Mouse (Mus musculus) heart, embryonic 16.5 days (tissue): ENCODE data around the gene Gorasp1. TPM values are rescaled to one million over a fixed set of nuclear protein-coding genes. Genes with fewer than 3 reads are reported as not detected.

Experiments
- ATAC-seq: fragments of 200-750 bp; cut with Nextera tagmentation; replicated peaks from 2 replicates; pipeline ENCODE4 v1.8.0; 2017; ENCODE audit warnings: moderate number of reproducible peaks; ENCODE audit not compliant: insufficient read depth, low FRiP score; ENCODE audit errors: extremely low read depth
- H3K27ac ChIP-seq: fragments of 300-500 bp; sonication (generic); 2 replicates; pipeline ENCODE4 v1.5.1; 2014; ENCODE audit warnings: mild to moderate bottlenecking, low read length, control low read depth, moderate library complexity
- H3K27me3 ChIP-seq: fragments of 300-500 bp; sonication (generic); 2 replicates; pipeline ENCODE4 v1.6.1; 2014; ENCODE audit warnings: low read length, mixed read lengths; ENCODE audit not compliant: control insufficient read depth, insufficient read depth
- H3K36me3 ChIP-seq: fragments of 300-500 bp; sonication (generic); 2 replicates; pipeline ENCODE4 v1.6.1; 2014; ENCODE audit not compliant: control insufficient read depth, insufficient read depth
- H3K4me1 ChIP-seq: fragments of 300-500 bp; sonication (generic); 2 replicates; pipeline ENCODE4 v1.6.1; 2014; ENCODE audit warnings: low read length, mixed read lengths; ENCODE audit not compliant: control insufficient read depth, insufficient read depth
- H3K4me2 ChIP-seq: fragments of 300-500 bp; sonication (generic); 2 replicates; pipeline ENCODE4 v1.6.1; 2014; ENCODE audit warnings: low read depth, mild to moderate bottlenecking, control low read depth, low read length
- H3K4me3 ChIP-seq: fragments of 300-500 bp; sonication (generic); 2 replicates; pipeline ENCODE4 v1.5.1; 2014; ENCODE audit warnings: mild to moderate bottlenecking, control low read depth, low read length
- H3K9ac ChIP-seq: fragments of 300-500 bp; sonication (generic); 2 replicates; pipeline ENCODE4 v1.6.1; 2014; ENCODE audit warnings: low read length, control low read depth
- H3K9me3 ChIP-seq: fragments of 300-500 bp; sonication (generic); replicated peaks from 2 replicates; pipeline ENCODE4 v1.6.1; 2016; ENCODE audit warnings: low read length; ENCODE audit not compliant: control insufficient read depth
- WGBS: fragments of 180-500 bp; shearing (Covaris S2); extraction: QIAGEN DNeasy Blood & Tissue Kit; methylation state at CpG from one replicate; pipeline ENCODE4 v1.1.7; 2014; 5-methylcytosine and 5-hydroxymethylcytosine counted together
- polyA plus RNA-seq: library from polyadenylated mRNA; unstranded; fragments of >200 nt; fragmentation: Nextera tagmentation; extraction: Ambion mirVana; gene quantifications from 2 replicates; pipeline ENCODE4 v1.2.1, GENCODE M21; 2015

Gorasp1 gene
- polyA plus RNA-seq, 1 experiment from 2014 or later = 23.1 TPM

DNA sequence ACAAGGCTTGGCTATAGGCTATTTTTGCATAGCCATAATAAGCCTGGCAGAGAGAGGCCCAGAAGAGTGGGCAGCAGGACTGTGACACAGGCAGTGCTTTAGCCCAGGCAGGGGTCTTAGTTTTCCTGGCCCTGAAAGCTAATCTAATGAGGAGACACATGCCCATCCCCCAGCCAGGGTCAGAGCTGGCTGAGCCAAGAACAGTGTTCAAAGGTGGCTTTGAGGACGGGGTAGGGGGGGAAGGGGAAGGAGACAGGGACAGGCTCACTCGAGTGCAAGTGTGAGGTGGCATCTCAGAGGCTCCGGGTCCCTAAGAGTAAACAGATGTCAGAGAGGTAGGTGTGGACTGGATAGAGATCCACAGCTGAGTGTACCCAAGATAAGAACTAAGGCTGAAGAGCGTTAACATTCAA is 43.4 kb upstream of the Gorasp1 start:
- Histone ChIP-seq H3K4me2 (peak overlapping the region; percentile 93), H3K9ac (peak overlapping the region; percentile 93), H3K4me1 (peaks cover 71% of the 10 kb centered on the region), H3K4me3 (peak overlapping the region; percentile 90), H3K9me3 (no peaks in the 10 kb centered on the region), H3K36me3 (no peaks in the 10 kb centered on the region), H3K27ac (peak overlapping the region; percentile 95), H3K27me3 (no peaks in the 10 kb centered on the region)
- WGBS = 0% methylated on average over 4 of the region's 4 CpGs
- ATAC-seq = no peak

DNA sequence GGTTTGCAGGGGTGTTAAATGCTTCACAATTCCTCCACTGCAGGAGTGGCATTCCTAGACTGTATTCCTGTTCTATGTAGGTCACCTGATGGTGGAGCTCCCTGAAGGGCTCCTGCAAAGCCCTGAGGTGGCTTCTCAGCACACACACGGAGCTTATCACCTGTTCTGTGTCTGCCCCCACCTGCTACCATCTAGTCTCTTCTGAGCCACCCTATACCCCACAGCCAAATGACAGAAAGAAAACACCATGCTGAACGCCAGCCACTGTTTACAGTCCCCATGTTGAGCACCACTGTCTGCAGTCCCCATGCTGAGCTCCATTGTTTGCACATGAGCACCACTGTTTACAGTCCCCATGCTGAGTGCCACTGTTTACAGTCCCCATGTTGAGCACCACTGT is 42.4 kb upstream of the Gorasp1 start:
- Histone ChIP-seq H3K4me2 (no peak overlapping the region), H3K27me3 (no peaks in the 10 kb centered on the region), H3K4me1 (peaks cover 71% of the 10 kb centered on the region), H3K36me3 (peaks cover 5% of the 10 kb centered on the region; the same call in 1 of the 2 replicates), H3K9me3 (no peaks in the 10 kb centered on the region), H3K4me3 (no peak overlapping the region), H3K27ac (peak overlapping the region; percentile 3; the same call in 1 of the 2 replicates), H3K9ac (no peak overlapping the region)
- WGBS = 57% methylated on average over 2 of the region's 2 CpGs
- no peak for ATAC-seq

GRCm38 (mm10) chr9:119978811-119979441 is 41.6 kb upstream of the Gorasp1 start:
- no peak for ATAC-seq
- Histone ChIP-seq H3K4me3 (no peak overlapping the region), H3K9ac (peak overlapping the region; percentile 29; the same call in 1 of the 2 replicates), H3K27ac (peak overlapping the region; percentile 62), H3K36me3 (peaks cover 8% of the 10 kb centered on the region), H3K4me2 (no peak overlapping the region; the same call in 1 of the 2 replicates), H3K9me3 (no peaks in the 10 kb centered on the region), H3K27me3 (no peaks in the 10 kb centered on the region), H3K4me1 (peaks cover 63% of the 10 kb centered on the region)
- WGBS = 68% methylated on average over 6 of the region's 6 CpGs

GRCm38 (mm10) chr9:119978151-119978810 is 40.9 kb upstream of the Gorasp1 start:
- Histone ChIP-seq H3K9me3 (no peaks in the 10 kb centered on the region), H3K4me3 (peak overlapping the region; percentile 37), H3K27me3 (no peaks in the 10 kb centered on the region), H3K9ac (peak overlapping the region; percentile 39), H3K4me2 (peak overlapping the region; percentile 41), H3K4me1 (peaks cover 62% of the 10 kb centered on the region), H3K36me3 (peaks cover 15% of the 10 kb centered on the region), H3K27ac (peak overlapping the region; percentile 62)
- WGBS = 54% methylated on average over 9 of the region's 9 CpGs
- no peak for ATAC-seq

DNA sequence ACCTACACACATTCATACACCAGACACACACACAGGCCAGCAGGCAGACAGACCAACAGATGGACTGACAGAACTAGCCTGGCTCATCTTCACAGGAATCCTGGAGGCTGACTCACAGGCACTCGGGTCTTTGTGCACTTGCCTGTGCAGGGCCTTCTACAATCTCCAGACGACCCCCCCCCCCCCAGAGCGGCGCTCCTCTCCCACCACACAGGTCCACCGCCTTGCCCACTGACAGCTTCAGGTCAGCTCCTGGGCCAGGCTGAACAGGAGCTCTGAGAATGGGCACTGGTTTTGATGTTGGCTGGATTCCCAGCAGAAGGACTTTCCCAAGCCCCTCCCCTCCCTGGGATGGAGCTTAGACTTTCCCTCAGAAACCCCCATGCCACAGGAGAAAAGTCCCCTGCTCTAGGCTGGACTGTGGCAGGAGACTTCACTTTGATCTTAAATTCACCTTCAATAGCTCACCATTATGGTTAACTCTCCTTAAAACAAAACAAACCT is 40.2 kb upstream of the Gorasp1 start:
- Histone ChIP-seq H3K4me1 (peaks cover 61% of the 10 kb centered on the region), H3K9ac (peak overlapping the region; percentile 39), H3K4me3 (peak overlapping the region; percentile 37), H3K4me2 (peak overlapping the region; percentile 41), H3K9me3 (no peaks in the 10 kb centered on the region), H3K27me3 (no peaks in the 10 kb centered on the region), H3K27ac (peak overlapping the region; percentile 56), H3K36me3 (peaks cover 21% of the 10 kb centered on the region)
- 12% methylated on average over 5 of the region's 5 CpGs for WGBS
- ATAC-seq = no peak

GRCm38 (mm10) chr9:119976704-119977556 is 39.6 kb upstream of the Gorasp1 start:
- WGBS = 20% methylated on average over 17 of the region's 17 CpGs
- H3K4me2 ChIP-seq = peak overlapping the region; percentile 41
- H3K4me1 ChIP-seq = peaks cover 54% of the 10 kb centered on the region
- H3K4me3 ChIP-seq = peak overlapping the region; percentile 37
- H3K27ac ChIP-seq = peak overlapping the region; percentile 56
- no peaks in the 10 kb centered on the region for H3K27me3 ChIP-seq
- no peaks in the 10 kb centered on the region for H3K9me3 ChIP-seq
- ATAC-seq = no peak
- peak overlapping the region; percentile 39; the same call in 1 of the 2 replicates for H3K9ac ChIP-seq
- peaks cover 27% of the 10 kb centered on the region for H3K36me3 ChIP-seq

DNA sequence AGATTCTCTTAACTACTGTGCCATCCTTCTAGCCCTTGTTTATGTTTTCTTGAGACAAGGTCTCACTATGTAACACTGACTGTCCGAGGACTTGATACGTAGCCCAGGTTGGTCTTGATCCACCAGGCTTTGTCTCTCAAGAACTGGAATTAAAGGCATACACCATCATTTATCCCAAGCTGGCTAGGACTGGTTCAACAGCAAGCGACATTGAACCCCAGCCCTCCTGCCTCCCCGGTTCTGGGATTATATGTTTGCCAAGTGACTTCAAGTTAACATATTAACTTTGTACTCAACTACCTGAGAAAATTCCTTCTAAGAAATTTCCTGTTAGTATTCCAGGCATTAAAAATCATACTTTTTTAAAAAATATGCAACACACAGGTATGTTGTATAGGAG is 37.9 kb upstream of the Gorasp1 start:
- Histone ChIP-seq H3K27me3 (no peaks in the 10 kb centered on the region), H3K27ac (no peak overlapping the region), H3K4me3 (no peak overlapping the region), H3K4me1 (peaks cover 49% of the 10 kb centered on the region), H3K9me3 (no peaks in the 10 kb centered on the region), H3K36me3 (peaks cover 27% of the 10 kb centered on the region), H3K9ac (no peak overlapping the region), H3K4me2 (no peak overlapping the region)
- WGBS = 92% methylated on average over 4 of the region's 4 CpGs
- no peak for ATAC-seq

DNA sequence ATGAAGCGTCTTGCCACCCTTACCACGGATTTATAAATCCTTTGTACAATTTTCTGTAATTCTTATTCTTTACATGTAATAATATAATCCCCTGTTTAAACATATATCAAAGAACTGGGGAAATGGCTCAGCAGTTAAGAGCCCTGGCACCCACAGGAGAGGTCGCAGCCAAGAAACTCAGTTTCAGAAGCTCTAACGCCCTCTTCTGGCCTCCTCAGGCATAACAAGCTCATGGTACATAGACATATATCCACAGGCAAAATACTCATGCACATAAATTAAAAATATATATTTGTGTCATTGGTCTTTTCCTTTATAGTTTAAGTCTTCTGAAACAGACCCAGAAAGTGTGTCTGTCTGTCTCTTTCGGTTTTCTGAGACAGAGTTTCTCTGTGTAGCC is 37.2 kb upstream of the Gorasp1 start:
- H3K9me3 ChIP-seq = no peaks in the 10 kb centered on the region
- no peak overlapping the region for H3K27ac ChIP-seq
- peaks cover 49% of the 10 kb centered on the region for H3K4me1 ChIP-seq
- H3K36me3 ChIP-seq = peaks cover 27% of the 10 kb centered on the region
- H3K9ac ChIP-seq = no peak overlapping the region
- H3K27me3 ChIP-seq = no peaks in the 10 kb centered on the region
- H3K4me2 ChIP-seq = no peak overlapping the region
- 76% methylated on average over 5 of the region's 5 CpGs for WGBS
- no peak overlapping the region for H3K4me3 ChIP-seq
- no peak for ATAC-seq
